Mouse (Mus musculus) adrenal gland, adult 8-10 months (tissue): ENCODE data around the gene Gm3336. TPM values are rescaled to one million over a fixed set of nuclear protein-coding genes. Genes with fewer than 3 reads are reported as not detected.
A peak's percentile ranks its signal among the peaks of the same experiment; 100 is the strongest.

Experiments used
- DNase-seq: peaks from one replicate; pipeline ENCODE4 v3.0.0; 2022
- total RNA-seq, 4 experiments: library from RNA; stranded (reverse); gene quantifications; 2 replicates each; pipeline ENCODE4 v1.2.4; 2022

Gm3336 gene
- total RNA-seq, 4 experiments from 2014 or later = not detected

GRCm38 (mm10) chr8:70749097-70749674, 30.8 kb downstream of the Gm3336 start:
- DNase-seq = no peak

- no peak for DNase-seq
Observed at GRCm38 (mm10) chr8:70750128-70750680, 31.9 kb downstream of the Gm3336 start.

- peak; percentile 61 for DNase-seq
Observed at GRCm38 (mm10) chr8:70752000-70752764, 33.8 kb downstream of the Gm3336 start.

GRCm38 (mm10) chr8:70753151-70753550, 34.8 kb downstream of the Gm3336 start:
- peak; percentile 75 for DNase-seq

- DNase-seq = peak; percentile 99
Observed at GRCm38 (mm10) chr8:70754043-70754870, 35.9 kb downstream of the Gm3336 start, which contains the start of gene Rab3a. TSS of gene Rab3a (plus strand) at chr8:70754679.

GRCm38 (mm10) chr8:70754871-70755660, 36.7 kb downstream of the Gm3336 start:
- peak; percentile 62 for DNase-seq

- peak; percentile 47 for DNase-seq
Observed at GRCm38 (mm10) chr8:70755661-70756475, 37.5 kb downstream of the Gm3336 start.

GRCm38 (mm10) chr8:70756476-70757040, 38.2 kb downstream of the Gm3336 start:
- DNase-seq = peak; percentile 16

GRCm38 (mm10) chr8:70757523-70758307, 39.4 kb downstream of the Gm3336 start:
- peak; percentile 44 for DNase-seq

GRCm38 (mm10) chr8:70758308-70758615, 39.9 kb downstream of the Gm3336 start:
- DNase-seq = no peak

GRCm38 (mm10) chr8:70758616-70759561, 40.5 kb downstream of the Gm3336 start:
- DNase-seq = peak; percentile 79

GRCm38 (mm10) chr8:70760350-70760749, 42.0 kb downstream of the Gm3336 start:
- DNase-seq = peak; percentile 52

GRCm38 (mm10) chr8:70760775-70761406, 42.5 kb downstream of the Gm3336 start, which contains the start of gene Mpv17l2:
TSS of gene Mpv17l2 (minus strand) at chr8:70760946.
- peak; percentile 98 for DNase-seq

- no peak for DNase-seq
Observed at GRCm38 (mm10) chr8:70762118-70762517, 43.8 kb downstream of the Gm3336 start.

- no peak for DNase-seq
Observed at GRCm38 (mm10) chr8:70763354-70763753, 45.0 kb downstream of the Gm3336 start.

GRCm38 (mm10) chr8:70764026-70764425, 45.7 kb downstream of the Gm3336 start:
- DNase-seq = no peak

- no peak for DNase-seq
Observed at GRCm38 (mm10) chr8:70764676-70765075, 46.3 kb downstream of the Gm3336 start.

GRCm38 (mm10) chr8:70765329-70765728, 47.0 kb downstream of the Gm3336 start:
- DNase-seq = no peak
